Mouse (Mus musculus): Measurements from ENCODE around the gene Purb. TPM values are rescaled to one million over a fixed set of nuclear protein-coding genes. Genes with fewer than 3 reads are reported as not detected.

Gene Purb
- polyA plus RNA-seq (2015; fragmentation: Nextera tagmentation; extraction: Ambion mirVana) = 10.7 and 11.0 TPM in 2 replicates

- peaks cover 31% of the 10 kb centered on the region for H3K4me1 ChIP-seq (replicated peaks)
- WGBS = 0% methylated on average over 37 of the region's 76 CpGs
- peak; percentile 95 for ATAC-seq (ENCODE audit: low FRiP score, low read depth)
- peak within 1 kb of the TSS; percentile 98 for H3K4me3 ChIP-seq
- peak within 1 kb of the TSS; percentile 94 for H3K27ac ChIP-seq (replicated peaks)
- H3K4me2 ChIP-seq = peak within 1 kb of the TSS; percentile 95
- H3K9ac ChIP-seq = peak within 1 kb of the TSS; percentile 97
- no peaks in the 10 kb centered on the region for H3K27me3 ChIP-seq
- no peaks in the 10 kb centered on the region for H3K36me3 ChIP-seq
- H3K9me3 ChIP-seq = no peaks in the 10 kb centered on the region
Measured at GRCm38 (mm10) chr11:6475867-6476484, at the start of gene Purb. Gene Purb (minus strand): TSS chr11:6475917.

GRCm38 (mm10) chr11:6525241-6525640 lies 49.5 kb upstream of the Purb start:
- ATAC-seq (ENCODE audit: low FRiP score, low read depth) = no peak
- no peak overlapping the region for H3K4me3 ChIP-seq
- 52% methylated on average over 1 of the region's 1 CpGs for WGBS

DNA sequence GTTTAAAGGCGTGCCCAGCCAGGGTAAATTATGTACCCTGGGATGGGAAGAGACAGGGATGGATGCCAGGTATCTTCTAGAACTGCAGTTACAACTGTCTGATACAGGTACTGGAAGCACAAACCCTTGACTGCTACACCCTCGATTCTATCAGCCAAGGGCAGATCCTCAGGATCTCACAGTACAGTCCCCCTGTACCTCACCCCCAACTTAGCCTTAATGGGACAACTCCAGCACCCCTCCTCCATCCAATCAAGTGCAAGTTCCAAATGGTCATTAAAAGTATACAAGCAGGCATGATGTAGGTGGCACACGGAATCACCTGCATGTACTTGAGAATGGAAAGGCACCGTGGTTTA lies 49.1 kb upstream of the Purb start:
- ATAC-seq (ENCODE audit: low FRiP score, low read depth) = no peak
- peaks cover 16% of the 10 kb centered on the region for H3K4me1 ChIP-seq (replicated peaks)
- 92% methylated on average over 4 of the region's 4 CpGs for WGBS

More at GRCm38 (mm10) chr11:6525241-6525640, 49.5 kb upstream of the Purb start:
- Histone ChIP-seq H3K4me2 (no peak overlapping the region), H3K9me3 (no peaks in the 10 kb centered on the region), H3K36me3 (peaks cover 23% of the 10 kb centered on the region), H3K27me3 (no peaks in the 10 kb centered on the region), H3K27ac (replicated peaks) (no peak overlapping the region), H3K9ac (no peak overlapping the region), H3K4me1 (replicated peaks) (peaks cover 16% of the 10 kb centered on the region)

DNA sequence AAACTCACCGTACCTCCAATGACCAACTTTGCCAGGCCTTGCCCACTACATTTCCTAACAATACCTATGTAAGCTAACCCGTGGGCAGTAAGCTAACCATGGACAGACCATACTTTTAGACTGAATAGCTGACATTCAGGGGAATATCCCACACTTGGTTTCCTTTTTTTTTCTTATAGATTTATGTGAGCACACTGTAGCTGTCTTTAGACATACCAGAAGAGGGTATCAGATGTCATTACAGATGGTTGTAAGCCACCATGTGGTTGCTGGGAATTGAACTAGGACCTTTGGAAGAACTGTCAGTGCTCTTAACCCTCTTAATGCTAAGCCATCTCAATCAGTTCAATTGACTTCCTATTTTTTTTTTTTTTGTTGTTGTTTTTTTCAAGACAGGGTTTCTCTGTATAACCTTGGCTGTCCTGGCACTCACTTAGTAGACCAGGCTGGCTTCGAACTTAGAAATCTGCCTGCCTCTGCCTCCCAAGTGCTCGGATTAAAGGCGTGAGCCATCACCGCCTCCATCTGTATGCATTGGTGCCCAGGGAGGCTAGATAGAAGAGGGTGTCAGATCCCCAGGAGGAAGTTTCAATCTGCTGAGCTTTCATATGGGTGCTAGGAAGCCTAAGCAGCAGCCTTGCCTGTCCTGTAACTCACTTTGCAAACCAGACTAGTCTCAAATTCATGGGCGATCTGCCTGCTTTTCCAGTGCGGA lies 48.6 kb upstream of the Purb start:
- Histone ChIP-seq H3K4me3 (no peak overlapping the region), H3K36me3 (peaks cover 23% of the 10 kb centered on the region), H3K27me3 (no peaks in the 10 kb centered on the region), H3K4me2 (no peak overlapping the region), H3K4me1 (replicated peaks) (peaks cover 16% of the 10 kb centered on the region), H3K9ac (no peak overlapping the region), H3K9me3 (no peaks in the 10 kb centered on the region), H3K27ac (replicated peaks) (no peak overlapping the region)
- ATAC-seq (ENCODE audit: low FRiP score, low read depth) = no peak
- 89% methylated on average over 8 of the region's 8 CpGs for WGBS

More for the DNA sequence above, 49.1 kb upstream of the Purb start:
- H3K4me3 ChIP-seq = no peak overlapping the region
- H3K9me3 ChIP-seq = no peaks in the 10 kb centered on the region
- H3K36me3 ChIP-seq = peaks cover 23% of the 10 kb centered on the region
- H3K27ac ChIP-seq (replicated peaks) = no peak overlapping the region
- H3K27me3 ChIP-seq = no peaks in the 10 kb centered on the region
- H3K9ac ChIP-seq = no peak overlapping the region
- no peak overlapping the region for H3K4me2 ChIP-seq

DNA sequence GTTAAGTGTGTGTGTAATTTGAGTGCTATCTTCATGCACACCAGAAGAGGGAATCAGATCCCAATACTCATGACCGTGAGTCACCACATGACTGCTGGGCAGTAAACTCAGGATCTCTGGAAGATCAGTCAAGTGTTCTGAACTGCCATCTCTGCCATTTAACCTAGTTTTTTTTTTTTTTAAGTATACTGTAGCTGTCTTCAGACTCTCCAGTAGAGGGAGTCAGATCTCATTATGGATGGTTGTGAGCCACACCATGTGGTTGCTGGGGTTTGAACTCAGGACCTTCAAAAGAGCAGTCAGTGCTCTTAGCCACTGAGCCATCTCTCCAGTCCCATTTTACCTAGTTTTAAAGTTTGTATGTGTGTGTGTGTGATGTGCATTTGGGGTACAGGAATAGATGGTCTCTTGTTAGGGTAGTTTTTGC lies 48.0 kb upstream of the Purb start:
- H3K27ac ChIP-seq (replicated peaks) = no peak overlapping the region
- H3K9ac ChIP-seq = no peak overlapping the region
- H3K27me3 ChIP-seq = no peaks in the 10 kb centered on the region
- H3K4me2 ChIP-seq = no peak overlapping the region
- ATAC-seq (ENCODE audit: low FRiP score, low read depth) = no peak
- no peaks in the 10 kb centered on the region for H3K9me3 ChIP-seq
- peaks cover 16% of the 10 kb centered on the region for H3K4me1 ChIP-seq (replicated peaks)
- WGBS = 71% methylated on average over 1 of the region's 1 CpGs
- H3K4me3 ChIP-seq = no peak overlapping the region
- peaks cover 23% of the 10 kb centered on the region for H3K36me3 ChIP-seq

GRCm38 (mm10) chr11:6522782-6523525 lies 47.2 kb upstream of the Purb start:
- WGBS = 76% methylated on average over 9 of the region's 9 CpGs
- Histone ChIP-seq H3K36me3 (peaks cover 23% of the 10 kb centered on the region), H3K9me3 (no peaks in the 10 kb centered on the region), H3K4me1 (replicated peaks) (peaks cover 15% of the 10 kb centered on the region), H3K27me3 (no peaks in the 10 kb centered on the region), H3K27ac (replicated peaks) (no peak overlapping the region), H3K4me3 (no peak overlapping the region), H3K4me2 (no peak overlapping the region), H3K9ac (no peak overlapping the region)
- no peak for ATAC-seq (ENCODE audit: low FRiP score, low read depth)

DNA sequence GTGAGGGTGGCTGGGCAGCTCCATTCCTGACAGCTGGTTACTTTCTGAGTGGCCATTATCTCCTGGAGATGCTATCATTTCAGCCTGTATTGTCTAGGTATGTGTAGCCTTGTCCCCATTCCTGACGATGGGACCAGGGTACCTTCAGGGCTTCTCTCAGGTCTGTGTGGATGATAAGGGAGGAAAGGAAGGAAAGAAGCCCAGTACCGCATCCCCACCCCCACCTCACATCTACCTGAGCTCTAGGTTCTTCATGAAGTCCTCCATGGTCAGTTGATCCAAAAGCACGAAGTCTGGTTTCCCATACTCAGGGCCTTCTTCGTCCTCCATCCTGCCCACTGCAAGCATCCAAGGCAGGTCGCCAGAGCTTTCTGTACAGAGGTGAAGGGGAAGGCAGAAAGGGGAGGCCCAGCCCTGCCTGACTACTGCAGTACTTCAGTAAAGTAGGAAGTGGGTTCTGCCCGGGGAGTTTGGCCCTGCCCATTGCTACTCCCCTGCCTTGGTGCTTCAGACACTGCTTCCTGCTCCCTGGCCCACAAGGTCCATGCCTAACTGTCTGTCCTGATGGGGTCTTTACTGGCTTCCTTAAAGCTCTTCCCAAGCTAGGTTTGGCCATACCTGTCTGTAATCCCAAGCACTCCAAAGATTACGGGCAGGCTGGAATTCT lies 44.9 kb upstream of the Purb start, which contains the start of gene Myo1g:
Gene Myo1g (minus strand): TSS at position 459 of the 667 bp plus-strand sequence.
- Histone ChIP-seq H3K9me3 (no peaks in the 10 kb centered on the region), H3K4me1 (replicated peaks) (no peaks in the 10 kb centered on the region), H3K27ac (replicated peaks) (no peak within 1 kb of the TSS), H3K36me3 (peaks cover 13% of the 10 kb centered on the region), H3K4me2 (no peak within 1 kb of the TSS), H3K27me3 (no peaks in the 10 kb centered on the region), H3K4me3 (no peak within 1 kb of the TSS), H3K9ac (no peak within 1 kb of the TSS)
- ATAC-seq (ENCODE audit: low FRiP score, low read depth) = no peak
- 79% methylated on average over 7 of the region's 7 CpGs for WGBS

DNA sequence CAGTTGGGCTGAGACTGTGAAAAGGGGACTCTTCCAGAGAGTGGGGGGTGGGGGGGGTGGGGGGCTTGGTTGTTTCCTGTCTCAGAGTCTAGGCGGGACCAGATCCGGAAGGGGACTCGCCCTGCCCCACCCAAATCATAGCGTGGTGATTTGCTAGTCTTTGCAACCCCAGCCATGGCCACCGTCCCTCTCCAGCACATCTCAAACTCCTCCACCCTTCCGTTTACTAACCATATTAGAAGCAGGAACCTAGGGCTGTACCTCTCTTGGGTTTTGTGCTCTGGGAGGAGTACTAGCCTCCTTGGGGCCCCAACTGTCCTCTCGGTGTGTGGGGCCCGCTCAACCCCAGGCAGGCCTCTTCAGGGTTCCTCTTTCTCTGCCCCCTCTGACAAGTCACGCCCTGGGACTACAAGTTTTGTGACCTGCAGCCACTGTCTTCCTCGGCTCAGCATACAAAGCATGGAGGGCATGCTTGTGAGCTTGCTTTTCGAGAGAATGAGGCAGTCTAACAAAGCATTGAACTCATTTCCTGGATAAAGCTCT lies 43.8 kb upstream of the Purb start:
- Histone ChIP-seq H3K27ac (replicated peaks) (no peak overlapping the region), H3K27me3 (no peaks in the 10 kb centered on the region), H3K9ac (no peak overlapping the region), H3K9me3 (no peaks in the 10 kb centered on the region), H3K4me2 (no peak overlapping the region), H3K4me1 (replicated peaks) (no peaks in the 10 kb centered on the region), H3K4me3 (no peak overlapping the region), H3K36me3 (peaks cover 2% of the 10 kb centered on the region; the same call in 1 of the 2 replicates)
- WGBS = 72% methylated on average over 11 of the region's 11 CpGs
- ATAC-seq (ENCODE audit: low FRiP score, low read depth) = no peak

DNA sequence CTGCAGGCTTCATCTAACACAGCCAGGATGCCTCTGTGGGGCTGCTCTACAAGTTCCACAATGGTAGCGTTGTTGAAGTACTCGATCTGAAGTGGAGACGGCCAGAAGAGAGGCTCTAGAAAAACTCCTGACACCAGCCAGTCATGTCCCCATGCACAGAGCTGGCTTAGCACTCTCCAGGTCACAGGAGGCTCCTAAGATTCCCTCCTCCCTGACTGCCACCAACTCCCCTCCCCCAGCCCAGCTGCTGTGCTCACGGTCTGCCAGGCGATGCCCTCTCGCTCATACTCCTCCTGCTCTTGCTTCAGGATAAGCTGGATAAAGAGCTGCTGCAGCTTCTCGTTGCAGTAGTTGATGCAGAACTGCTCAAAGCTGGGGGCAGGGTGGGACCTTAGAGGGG lies 39.1 kb upstream of the Purb start:
- no peak overlapping the region for H3K9ac ChIP-seq
- H3K4me1 ChIP-seq (replicated peaks) = no peaks in the 10 kb centered on the region
- H3K27ac ChIP-seq (replicated peaks) = no peak overlapping the region
- no peak overlapping the region for H3K4me3 ChIP-seq
- no peak for ATAC-seq (ENCODE audit: low FRiP score, low read depth)
- H3K36me3 ChIP-seq = no peaks in the 10 kb centered on the region
- H3K4me2 ChIP-seq = no peak overlapping the region
- no peaks in the 10 kb centered on the region for H3K27me3 ChIP-seq
- H3K9me3 ChIP-seq = no peaks in the 10 kb centered on the region
- WGBS = 40% methylated on average over 7 of the region's 7 CpGs

DNA sequence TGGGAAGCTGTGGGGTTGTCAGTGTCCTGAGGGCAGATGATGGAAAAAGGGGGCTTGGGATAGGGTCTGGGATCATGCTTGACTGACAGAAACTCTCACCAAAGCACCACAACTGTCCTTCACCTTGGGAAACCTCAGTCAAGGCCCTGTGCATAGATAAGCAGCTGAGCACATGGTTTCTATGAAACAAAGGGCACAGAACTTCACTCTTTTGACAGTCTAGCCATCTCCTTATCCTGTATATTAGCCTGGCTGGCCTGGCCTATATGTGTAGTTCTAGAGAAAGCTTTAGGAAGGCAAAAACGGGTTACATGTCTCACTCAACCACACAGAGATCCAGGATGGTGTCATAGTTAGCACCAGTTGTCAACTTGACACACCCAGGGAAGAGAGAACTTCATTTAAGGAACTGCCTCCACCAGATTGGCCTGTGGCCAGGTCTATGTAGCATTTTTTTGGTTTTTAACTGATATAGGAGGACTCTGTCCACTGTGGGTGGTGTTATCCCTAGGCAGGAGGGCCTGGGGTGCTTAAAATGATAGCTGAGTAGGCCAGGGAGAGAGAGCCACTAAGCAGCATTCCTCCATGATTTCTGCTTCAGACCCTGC lies 32.7 kb upstream of the Purb start:
- Histone ChIP-seq H3K27ac (replicated peaks) (no peak overlapping the region), H3K4me2 (no peak overlapping the region), H3K27me3 (no peaks in the 10 kb centered on the region), H3K4me3 (no peak overlapping the region), H3K36me3 (no peaks in the 10 kb centered on the region), H3K9ac (no peak overlapping the region), H3K9me3 (no peaks in the 10 kb centered on the region), H3K4me1 (replicated peaks) (no peaks in the 10 kb centered on the region)
- 52% methylated on average over 1 of the region's 1 CpGs for WGBS
- ATAC-seq (ENCODE audit: low FRiP score, low read depth) = no peak

DNA sequence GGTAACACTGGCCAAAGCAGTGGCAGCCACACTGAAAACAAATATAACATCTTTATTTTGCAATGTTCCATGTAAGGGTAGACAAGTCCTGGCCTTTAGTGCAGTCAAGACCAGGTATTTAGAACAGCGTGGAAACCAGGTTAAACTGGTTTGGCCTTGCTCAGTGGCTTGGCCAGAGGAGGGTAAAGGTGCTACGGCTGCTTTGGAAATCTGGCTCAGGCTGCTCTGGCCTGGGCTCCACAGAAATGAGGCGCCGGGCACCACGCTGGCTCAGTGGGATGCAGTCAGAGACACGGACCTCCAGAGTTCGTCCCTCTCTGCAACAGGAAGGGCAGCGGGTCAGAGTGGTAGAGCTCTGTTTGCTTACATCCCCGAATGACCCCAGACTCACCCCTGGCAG lies 30.8 kb upstream of the Purb start:
- 87% methylated on average over 9 of the region's 9 CpGs for WGBS
- H3K27ac ChIP-seq (replicated peaks) = no peak overlapping the region
- no peaks in the 10 kb centered on the region for H3K36me3 ChIP-seq
- no peaks in the 10 kb centered on the region for H3K4me1 ChIP-seq (replicated peaks)
- H3K4me3 ChIP-seq = no peak overlapping the region
- no peaks in the 10 kb centered on the region for H3K9me3 ChIP-seq
- H3K4me2 ChIP-seq = no peak overlapping the region
- no peaks in the 10 kb centered on the region for H3K27me3 ChIP-seq
- ATAC-seq (ENCODE audit: low FRiP score, low read depth) = no peak
- no peak overlapping the region for H3K9ac ChIP-seq

All from hindbrain, embryonic 15.5 days (tissue).